Comparison of ENCODE assay signal across 10 mouse cellular contexts in the genomic region with DNA sequence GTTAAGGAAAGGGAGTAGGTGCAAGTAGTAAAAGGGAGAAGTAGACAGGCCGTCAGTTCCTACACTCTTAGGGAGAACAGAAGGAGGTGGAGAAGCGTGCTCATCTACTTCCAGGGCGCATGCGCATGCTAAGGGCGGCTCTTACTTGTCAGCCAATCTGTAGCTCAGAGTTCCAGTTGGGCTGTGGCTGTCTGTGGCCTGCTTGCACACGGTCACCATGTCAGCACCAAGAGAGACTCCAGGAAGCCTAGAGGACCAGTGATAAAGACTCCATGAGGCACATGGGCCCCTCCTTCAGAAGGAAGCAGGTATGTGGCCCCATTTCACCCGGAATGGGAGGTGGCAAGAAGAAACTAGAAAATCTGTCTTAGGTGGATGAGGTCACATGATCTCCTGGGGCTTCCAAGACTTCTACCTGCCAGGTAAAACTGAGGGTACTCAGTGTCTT. TPM values are rescaled to one million over a fixed set of nuclear protein-coding genes. Genes with fewer than 3 reads are reported as not detected.
DNase-seq lines count a peak whose midpoint lies in the region; ATAC-seq and TF ChIP-seq lines count a peak whose summit lies in the region.
"Had no signal": no experiment of that assay in that cellular context is flagged by ENCODE, and none has a peak within 500 bp of the region (broad histone marks: within the 10 kb centered on the region; RNA-seq: fewer than 3 reads in every experiment).

No protein-coding gene starts in this region.

- TF ChIP-seq EP300 in ES-Bruce4 (IDR thresholded peaks at IDR 0.05; ENCODE audit: insufficient read depth, low read depth, low read length), result no peak

- H3K27me3 ChIP-seq in heart, embryonic 10.5 days (ENCODE audit: insufficient read depth, poor library complexity, severe bottlenecking), result no peaks in the 10 kb centered on the region
- no peaks in the 10 kb centered on the region for H3K27me3 ChIP-seq in ES-Bruce4 (ENCODE audit: control insufficient read depth, insufficient read depth, low read length, poor library complexity, severe bottlenecking)
- H3K27me3 ChIP-seq in heart, embryonic 12.5 days (replicated peaks), result no peaks in the 10 kb centered on the region
- H3K27me3 ChIP-seq: embryonic facial prominence, embryonic 12.5 days; liver, embryonic 13.5 days had no signal

- 72% methylated on average over 7 of the region's 7 CpGs for WGBS in heart, embryonic 10.5 days
- WGBS in heart, embryonic 12.5 days, result 70% methylated on average over 7 of the region's 7 CpGs

- no peaks in the 10 kb centered on the region for H3K9me3 ChIP-seq in heart, embryonic 10.5 days
- no peaks in the 10 kb centered on the region for H3K9me3 ChIP-seq in ES-Bruce4 (replicated peaks; ENCODE audit: control insufficient read depth, insufficient read depth, low read length, poor library complexity, severe bottlenecking)
- H3K9me3 ChIP-seq in heart, embryonic 12.5 days (replicated peaks), result no peaks in the 10 kb centered on the region
- H3K9me3 ChIP-seq: embryonic facial prominence, embryonic 12.5 days; liver, embryonic 13.5 days had no signal

- TF ChIP-seq POLR2A in ES-Bruce4 (IDR thresholded peaks at IDR 0.05; ENCODE audit: insufficient read depth, low read length), result no peak

- peaks cover 26% of the 10 kb centered on the region for H3K36me3 ChIP-seq in heart, embryonic 10.5 days
- H3K36me3 ChIP-seq in ES-Bruce4 (ENCODE audit: control insufficient read depth, insufficient read depth, low read length, poor library complexity, severe bottlenecking), result no peaks in the 10 kb centered on the region
- peaks cover 12% of the 10 kb centered on the region for H3K36me3 ChIP-seq in heart, embryonic 12.5 days
- H3K36me3 ChIP-seq: liver, embryonic 13.5 days had no signal

- TF ChIP-seq CTCF in ES-Bruce4 (IDR thresholded peaks at IDR 0.05; ENCODE audit: low read depth, low read length), result no peak

- peak; percentile 42 to 66 for DNase-seq in heart, adult 18-20 months
- DNase-seq in heart, embryonic 10.5 days (ENCODE audit: low spot score), result no peak
- peak; percentile 28 for DNase-seq in lung, postnatal 25 days (ENCODE audit: low spot score)
- DNase-seq in urinary bladder, postnatal 36 days (ENCODE audit: low spot score in 2 of 2), result no peak
- no peak for DNase-seq in thymus, postnatal 0 days (ENCODE audit: low spot score)
- no peak for DNase-seq in thymus, postnatal 25 days
- DNase-seq: liver, embryonic 13.5 days had no signal

- no peak for ATAC-seq in heart, embryonic 12.5 days (ENCODE audit: insufficient number of reproducible peaks, low FRiP score)

- H3K4me2 ChIP-seq in heart, embryonic 12.5 days, result no peak overlapping the region
- H3K4me2 ChIP-seq: embryonic facial prominence, embryonic 12.5 days; liver, embryonic 13.5 days had no signal

- H3K27ac ChIP-seq in heart, embryonic 10.5 days, result no peak overlapping the region
- H3K27ac ChIP-seq in ES-Bruce4 (ENCODE audit: insufficient read depth, low read length), result no peak overlapping the region
- 0 out of 2 replicates have a peak overlapping the region, but pooled peaks have one; percentile 8 for H3K27ac ChIP-seq in heart, embryonic 12.5 days (ENCODE audit: poor library complexity, severe bottlenecking)
- H3K27ac ChIP-seq: embryonic facial prominence, embryonic 12.5 days; liver, embryonic 13.5 days had no signal

- peaks cover 28% of the 10 kb centered on the region for H3K4me1 ChIP-seq in heart, embryonic 10.5 days
- peaks cover 2% of the 10 kb centered on the region for H3K4me1 ChIP-seq in ES-Bruce4 (ENCODE audit: control insufficient read depth, insufficient read depth, low read length)
- H3K4me1 ChIP-seq in heart, embryonic 12.5 days (replicated peaks), result peaks cover 28% of the 10 kb centered on the region

- no peak overlapping the region for H3K4me3 ChIP-seq in heart, embryonic 10.5 days
- H3K4me3 ChIP-seq in ES-Bruce4 (ENCODE audit: low read depth, low read length), result peak overlapping the region; percentile 5; the same call in 1 of the 2 replicates
- H3K4me3 ChIP-seq in heart, embryonic 12.5 days, result no peak overlapping the region
- H3K4me3 ChIP-seq: embryonic facial prominence, embryonic 12.5 days; liver, embryonic 13.5 days had no signal

- H3K9ac ChIP-seq in ES-Bruce4 (ENCODE audit: low read depth, poor library complexity, severe bottlenecking), result no peak overlapping the region
- H3K9ac ChIP-seq in heart, embryonic 12.5 days, result no peak overlapping the region
- H3K9ac ChIP-seq: embryonic facial prominence, embryonic 12.5 days; liver, embryonic 13.5 days had no signal

RNA-seq across cellular contexts. Expression of a gene that starts 30.3 kb away (rescaled TPM):
- 1 to 10 TPM; 5.8 to 6.2 TPM for total RNA-seq in heart, adult 18-20 months (2021)
- 22.8 and 29.6 TPM in 2 replicates for polyA plus RNA-seq in heart, embryonic 10.5 days (2016; fragmentation: Nextera tagmentation; extraction: Ambion mirVana)
- 27.5 and 29.8 TPM in 2 replicates for polyA plus RNA-seq in ES-Bruce4 (2011; ENCODE audit: insufficient read depth, insufficient read length, low read depth, missing spikeins)
- polyA plus RNA-seq in heart, embryonic 12.5 days (2016; fragmentation: Nextera tagmentation; extraction: Ambion mirVana), result 26.8 and 28.2 TPM in 2 replicates
- polyA plus RNA-seq in thymus, postnatal 0 days (2015; fragmentation: Nextera tagmentation; extraction: Ambion mirVana), result 2.1 and 2.6 TPM in 2 replicates

RNA-seq across cellular contexts. Expression of a gene that starts 46.3 kb away (rescaled TPM):
- 10 to 100 TPM; 13.1 to 13.6 TPM for total RNA-seq in heart, adult 18-20 months (2021)
- 16.5 and 16.8 TPM in 2 replicates for polyA plus RNA-seq in heart, embryonic 10.5 days (2016; fragmentation: Nextera tagmentation; extraction: Ambion mirVana)
- polyA plus RNA-seq in ES-Bruce4 (2011; ENCODE audit: insufficient read depth, insufficient read length, low read depth, missing spikeins), result 5.5 and 11.6 TPM in 2 replicates
- 17.0 and 17.4 TPM in 2 replicates for polyA plus RNA-seq in heart, embryonic 12.5 days (2016; fragmentation: Nextera tagmentation; extraction: Ambion mirVana)
- polyA plus RNA-seq in thymus, postnatal 0 days (2015; fragmentation: Nextera tagmentation; extraction: Ambion mirVana), result 27.9 and 29.0 TPM in 2 replicates

RNA-seq across cellular contexts. Expression of a gene that starts 58.2 kb away (rescaled TPM):
- 1 to 10 TPM in 1 of 2 experiments, not detected in 1; 1.7 TPM for total RNA-seq in heart, adult 18-20 months (2021)
- polyA plus RNA-seq in heart, embryonic 10.5 days (2016; fragmentation: Nextera tagmentation; extraction: Ambion mirVana), result 1.5 TPM in 1 of 2 replicates, not detected in the other
- not detected in 2 replicates for polyA plus RNA-seq in ES-Bruce4 (2011; ENCODE audit: insufficient read depth, insufficient read length, low read depth, missing spikeins)
- polyA plus RNA-seq in heart, embryonic 12.5 days (2016; fragmentation: Nextera tagmentation; extraction: Ambion mirVana), result 1.0 TPM in 1 of 2 replicates, not detected in the other
- 2.3 and 2.7 TPM in 2 replicates for polyA plus RNA-seq in thymus, postnatal 0 days (2015; fragmentation: Nextera tagmentation; extraction: Ambion mirVana)
- polyA plus RNA-seq: embryonic facial prominence, embryonic 12.5 days had no signal

Comparison
In these comparisons a context has a peak if more than half of its experiments do, and no peak if none do; other contexts are left out.
1. DNase-seq: peak in heart, adult 18-20 months (2 of 2) and lung, postnatal 25 days (single experiment); none in heart, embryonic 10.5 days (single experiment), urinary bladder, postnatal 36 days (0 of 2), thymus, postnatal 0 days (single experiment) and thymus, postnatal 25 days (single experiment).